Mouse (Mus musculus) olfactory bulb, adult 2 months (tissue): ENCODE results near the gene Bbof1.

Source experiments
- CTCF ChIP-seq: fragments of 200-500 bp; IDR thresholded peaks from 2 replicates; pipeline ENCODE4 v1.5.1; 2012; ENCODE audit warnings: low read depth, mild to moderate bottlenecking, low read length, moderate library complexity; ENCODE audit not compliant: insufficient read depth
- POLR2A ChIP-seq: fragments of 200-500 bp; IDR thresholded peaks from 2 replicates; pipeline ENCODE4 v1.6.1; 2012; ENCODE audit warnings: mild to moderate bottlenecking, low read depth, low read length, moderate library complexity; ENCODE audit not compliant: insufficient read depth

GRCm38 (mm10) chr12:84487324-84488056 is 78.6 kb downstream of the Bbof1 start:
- TF ChIP-seq CTCF (no peak), POLR2A (no peak)
